Mouse (Mus musculus) heart, postnatal 25 days (tissue): ENCODE results near the gene Eif4b. TPM values are rescaled to one million over a fixed set of nuclear protein-coding genes. Genes with fewer than 3 reads are reported as not detected.

Source experiments
- DNase-seq: peaks from one replicate; pipeline ENCODE4 v3.0.0; 2022; ENCODE audit warnings: low spot score
- intact Hi-C: fragments of 180-260 bp; cut with DNase I; formaldehyde crosslinking; loops from one replicate; pipeline ENCODE4 v1.15.1; 2025
- total RNA-seq, 2 experiments: library from RNA; stranded (reverse); gene quantifications; 2 replicates each; pipeline ENCODE4 v1.2.3; 2021

The Eif4b gene
- total RNA-seq, 2 experiments from 2014 or later, result 131 to 144 TPM

GRCm38 (mm10) chr15:102112181-102112580 lies 38.6 kb downstream of the Eif4b start:
- intact Hi-C loops, result no loop called here
- DNase-seq, result no peak

GRCm38 (mm10) chr15:102112827-102113226 lies 39.3 kb downstream of the Eif4b start:
- intact Hi-C loops, result no loop called here
- no peak for DNase-seq

DNA sequence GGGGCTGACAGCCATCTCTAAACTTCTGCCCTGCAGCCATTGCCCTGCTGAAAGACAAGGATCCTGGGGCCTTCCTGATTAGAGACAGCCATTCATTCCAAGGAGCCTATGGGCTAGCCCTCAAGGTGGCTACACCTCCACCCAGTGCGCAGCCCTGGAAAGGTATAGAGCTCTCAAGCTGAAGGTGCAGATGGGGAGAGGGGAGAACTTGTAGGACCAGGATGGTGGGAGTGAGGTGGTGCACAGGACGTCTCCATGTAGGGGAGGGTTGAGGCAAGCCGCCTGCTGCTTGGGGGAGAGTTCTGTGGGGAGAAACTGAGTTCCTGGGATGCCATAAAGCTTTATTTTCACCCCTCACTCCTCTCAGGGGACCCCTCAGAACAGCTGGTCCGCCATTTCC lies 40.1 kb downstream of the Eif4b start:
- no peak for DNase-seq
- intact Hi-C loops, result no loop called here

- intact Hi-C loops, result no loop called here
Observed at GRCm38 (mm10) chr15:102114651-102115260, 41.2 kb downstream of the Eif4b start.

GRCm38 (mm10) chr15:102115731-102116231 lies 42.2 kb downstream of the Eif4b start:
- intact Hi-C loops, result loop anchor here (2.0 kb wide), 1 partner anchor 31 kb away; no protein-coding TSS in a partner anchor
- no peak for DNase-seq

More at GRCm38 (mm10) chr15:102114651-102115260, 41.2 kb downstream of the Eif4b start:
- no peak for DNase-seq

- no peak for DNase-seq
- intact Hi-C loops, result loop anchor here (2.0 kb wide), 1 partner anchor 30 kb away; no protein-coding TSS in a partner anchor
Observed at GRCm38 (mm10) chr15:102116753-102117415, 43.3 kb downstream of the Eif4b start.

- intact Hi-C loops, result loop anchor here (2.0 kb wide), 1 partner anchor 29 kb away; no protein-coding TSS in a partner anchor
- DNase-seq, result no peak
Observed at GRCm38 (mm10) chr15:102117461-102118443, 44.2 kb downstream of the Eif4b start.

DNA sequence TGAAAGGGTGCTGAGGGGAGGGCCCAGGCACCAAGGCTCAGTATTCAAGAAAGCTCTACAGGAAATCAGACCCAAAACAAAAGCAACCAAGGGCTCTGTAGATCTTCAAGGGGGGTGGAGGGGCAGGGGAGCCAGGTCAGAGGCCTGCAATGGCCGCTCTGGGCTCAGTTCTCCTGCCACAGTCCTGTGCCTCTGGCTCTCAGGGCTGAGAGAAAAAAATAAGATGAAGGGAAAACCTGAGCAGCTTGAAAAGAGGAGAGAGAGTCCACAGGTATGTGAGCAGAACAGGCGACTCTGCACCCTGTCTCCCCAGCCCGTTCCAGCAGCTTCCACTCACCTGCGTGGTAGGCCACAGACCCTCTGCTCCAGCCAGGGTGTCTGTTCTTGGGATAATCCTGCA lies 45.0 kb downstream of the Eif4b start:
- DNase-seq, result no peak
- intact Hi-C loops, result no loop called here

DNA sequence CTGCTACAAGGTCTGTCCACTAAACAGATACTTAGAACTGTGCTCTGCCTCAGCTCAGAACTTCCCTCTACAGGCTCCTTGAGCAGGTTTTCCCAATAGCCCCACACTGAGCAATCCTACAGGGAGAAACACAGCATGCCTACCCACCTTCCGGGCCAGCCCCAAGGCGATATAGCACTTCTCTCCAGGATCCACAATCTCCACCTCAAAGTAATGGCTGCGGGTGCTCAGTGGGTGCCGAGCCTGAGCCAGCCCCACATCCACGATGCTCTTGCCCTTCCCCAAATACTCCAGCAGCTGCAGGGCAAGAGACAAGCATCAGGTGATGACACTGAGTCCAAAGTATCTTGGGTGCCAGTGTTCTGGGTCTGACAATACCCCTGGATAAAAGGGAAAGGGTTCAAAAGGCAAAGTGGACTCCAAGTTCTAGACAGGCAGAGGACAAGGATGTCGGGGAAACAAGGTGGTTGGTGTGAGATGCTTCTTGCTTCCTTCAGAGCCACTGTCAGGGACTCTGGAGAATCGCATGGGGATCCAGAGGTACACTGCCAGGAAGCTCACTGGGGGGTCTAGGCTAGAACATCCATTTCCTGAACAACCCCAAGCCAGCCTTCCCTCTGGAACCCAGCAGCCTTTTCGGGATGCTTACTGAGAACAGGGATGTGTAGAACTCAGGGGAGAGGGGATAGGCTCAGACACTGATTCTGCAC lies 45.7 kb downstream of the Eif4b start:
- DNase-seq, result no peak
- intact Hi-C loops, result no loop called here

DNA sequence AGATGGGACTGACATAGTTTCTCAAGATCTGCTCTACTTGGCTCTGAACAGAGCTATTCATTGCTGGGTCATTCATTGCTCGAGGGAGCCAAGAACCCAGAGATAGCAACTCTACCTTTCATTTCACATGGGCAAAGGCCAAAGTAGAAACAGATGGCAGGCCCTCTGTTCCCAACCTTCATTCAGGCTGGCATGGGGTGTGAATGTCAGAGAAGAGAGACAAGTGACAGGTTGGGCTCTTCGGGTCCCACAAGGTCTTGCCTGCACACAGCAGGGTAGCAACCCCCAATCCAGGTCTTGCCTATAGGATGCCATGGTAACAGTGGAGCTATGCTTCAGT lies 46.2 kb downstream of the Eif4b start:
- intact Hi-C loops, result no loop called here
- no peak for DNase-seq

GRCm38 (mm10) chr15:102120530-102120929 lies 47.0 kb downstream of the Eif4b start:
- intact Hi-C loops, result no loop called here
- no peak for DNase-seq

DNA sequence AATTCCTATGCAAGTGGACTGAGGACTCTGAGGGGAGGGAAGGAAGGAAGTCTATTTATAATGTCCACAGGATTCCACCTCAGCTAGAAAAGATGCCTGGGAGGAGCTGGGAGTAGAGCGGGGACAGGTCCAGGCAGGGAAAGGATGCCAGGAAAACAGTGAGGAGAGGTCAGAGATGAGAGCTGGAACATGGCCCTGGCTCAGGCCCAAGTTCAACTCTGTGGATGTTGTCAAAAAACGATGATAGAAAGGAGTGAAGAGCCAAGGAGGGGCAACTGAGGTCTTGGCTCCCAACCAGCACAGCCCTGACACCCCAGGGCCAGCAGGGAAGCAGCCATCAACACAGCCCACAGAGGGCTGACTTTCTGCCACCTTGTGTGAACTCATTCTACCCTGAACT lies 52.7 kb downstream of the Eif4b start:
- DNase-seq, result no peak
- intact Hi-C loops, result no loop called here

GRCm38 (mm10) chr15:102133314-102133713 lies 59.7 kb downstream of the Eif4b start:
- no peak for DNase-seq
- intact Hi-C loops, result no loop called here

DNA sequence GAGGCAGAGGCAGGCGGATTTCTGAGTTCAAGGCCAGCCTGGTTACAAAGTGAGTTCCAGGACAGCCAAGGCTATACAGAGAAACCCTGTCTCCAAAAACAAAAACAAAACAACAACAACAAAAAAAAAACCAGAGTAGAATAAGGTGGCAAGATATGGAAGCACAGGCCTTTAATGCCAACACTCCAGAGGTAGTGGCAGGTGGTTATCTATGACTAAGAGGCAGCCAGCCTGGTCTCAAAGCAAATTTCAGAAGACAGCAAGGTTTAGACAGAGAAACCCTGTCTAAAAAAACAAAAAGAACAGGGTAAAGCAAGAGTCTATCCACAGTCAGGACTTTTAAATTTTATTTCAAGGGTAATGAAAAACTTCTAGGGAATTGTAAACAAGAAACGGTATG lies 61.1 kb downstream of the Eif4b start:
- intact Hi-C loops, result no loop called here
- DNase-seq, result no peak

GRCm38 (mm10) chr15:102135522-102136128 lies 62.1 kb downstream of the Eif4b start:
- intact Hi-C loops, result no loop called here

DNA sequence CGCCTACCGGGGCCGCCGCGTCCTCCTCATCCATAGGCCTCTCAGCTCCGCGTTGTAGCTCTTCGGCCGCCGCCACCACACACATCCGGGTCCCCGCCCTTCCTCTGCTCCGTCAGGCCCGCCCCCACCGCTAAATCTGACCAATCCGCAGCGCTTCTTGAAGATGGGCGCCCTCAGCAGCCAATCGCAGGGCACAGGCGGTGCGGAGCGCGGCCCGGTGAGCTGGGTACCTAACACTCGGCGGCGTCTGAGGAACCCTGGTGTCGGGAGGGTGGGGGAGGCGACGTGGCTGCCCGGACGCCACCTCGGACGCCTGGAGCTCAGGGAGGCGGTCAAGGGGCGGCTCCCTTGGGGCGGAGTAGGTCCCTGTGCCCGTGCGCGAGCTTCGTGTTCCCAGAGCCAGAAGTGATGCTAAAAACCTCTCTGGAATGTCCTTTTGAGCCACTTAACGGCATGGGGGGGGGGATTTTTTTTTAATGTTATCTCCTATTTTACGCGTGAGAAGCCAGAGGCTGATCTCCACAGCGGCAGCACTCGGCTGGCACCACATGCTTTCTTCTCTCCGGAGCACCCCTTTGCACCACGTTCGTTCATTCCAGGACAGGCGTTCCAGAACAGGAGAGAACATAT lies 62.7 kb downstream of the Eif4b start, which contains the start of gene Spryd3:
TSS of gene Spryd3 (minus strand) at position 106 of the 630 bp plus-strand sequence.
- intact Hi-C loops, result no loop called here
- peak; percentile 97 for DNase-seq

More at GRCm38 (mm10) chr15:102135522-102136128, 62.1 kb downstream of the Eif4b start:
- no peak for DNase-seq

- intact Hi-C loops, result no loop called here
Observed at GRCm38 (mm10) chr15:102141120-102141519, 67.5 kb downstream of the Eif4b start.

More at GRCm38 (mm10) chr15:102141120-102141519, 67.5 kb downstream of the Eif4b start:
- DNase-seq, result no peak
